Mouse (Mus musculus): ENCODE results near the gene Foxi3. TPM values are rescaled to one million over a fixed set of nuclear protein-coding genes. Genes with fewer than 3 reads are reported as not detected.

The Foxi3 gene
- polyA plus RNA-seq (2015; fragmentation: Nextera tagmentation; extraction: Ambion mirVana) = not detected in 2 replicates

DNA sequence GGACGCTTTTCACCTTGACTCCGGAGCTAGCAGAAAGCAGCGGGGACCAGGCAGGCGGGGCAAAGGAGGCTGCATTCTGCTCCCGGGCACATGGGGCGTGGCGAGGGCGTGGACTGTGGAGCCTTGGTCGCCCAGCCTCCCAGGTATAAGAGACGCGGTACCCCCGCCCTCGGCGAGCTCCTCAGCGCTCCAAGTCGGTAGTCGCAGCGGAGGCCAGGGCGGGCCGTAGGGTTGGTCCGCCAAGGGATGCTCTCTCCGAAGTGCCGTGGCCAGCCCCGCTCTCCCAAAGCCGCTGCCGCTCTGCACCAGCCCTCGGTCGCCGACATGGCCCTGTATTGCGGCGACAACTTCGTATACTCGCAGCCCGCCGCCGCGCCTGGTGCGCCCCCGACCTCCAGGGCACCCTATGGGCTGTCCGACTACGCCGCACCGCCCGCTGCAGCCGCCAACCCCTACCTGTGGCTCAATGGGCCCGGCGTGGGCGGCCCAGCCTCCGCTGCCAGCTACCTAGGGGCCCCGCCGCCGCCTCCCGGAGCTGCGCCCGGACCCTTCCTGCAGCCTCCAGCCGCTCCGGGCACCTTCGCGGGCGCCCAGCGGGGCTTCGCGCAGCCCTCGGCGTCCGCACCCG is at the start of gene Foxi3:
Gene Foxi3, plus strand, starts transcription at position 247 of the 628 bp plus-strand sequence.
- Histone ChIP-seq H3K4me2 (ENCODE audit: low read length) (peak within 1 kb of the TSS; percentile 93), H3K9ac (ENCODE audit: low read depth, low read length) (peak within 1 kb of the TSS; percentile 55), H3K27ac (ENCODE audit: low read depth, low read length) (no peak within 1 kb of the TSS), H3K9me3 (ENCODE audit: control insufficient read depth, low read length) (no peaks in the 10 kb centered on the region), H3K4me3 (ENCODE audit: low read length) (peak within 1 kb of the TSS; percentile 46), H3K4me1 (ENCODE audit: control insufficient read depth, insufficient read depth, low read depth, low read length) (peaks cover 10% of the 10 kb centered on the region), H3K27me3 (replicated peaks; ENCODE audit: control insufficient read depth, insufficient read depth, low read length) (peaks cover 42% of the 10 kb centered on the region), H3K36me3 (ENCODE audit: control insufficient read depth, insufficient read depth, low read length) (no peaks in the 10 kb centered on the region)
- under 1% methylated on average over 59 of the region's 67 CpGs for WGBS
- peak; percentile 64 for ATAC-seq

DNA sequence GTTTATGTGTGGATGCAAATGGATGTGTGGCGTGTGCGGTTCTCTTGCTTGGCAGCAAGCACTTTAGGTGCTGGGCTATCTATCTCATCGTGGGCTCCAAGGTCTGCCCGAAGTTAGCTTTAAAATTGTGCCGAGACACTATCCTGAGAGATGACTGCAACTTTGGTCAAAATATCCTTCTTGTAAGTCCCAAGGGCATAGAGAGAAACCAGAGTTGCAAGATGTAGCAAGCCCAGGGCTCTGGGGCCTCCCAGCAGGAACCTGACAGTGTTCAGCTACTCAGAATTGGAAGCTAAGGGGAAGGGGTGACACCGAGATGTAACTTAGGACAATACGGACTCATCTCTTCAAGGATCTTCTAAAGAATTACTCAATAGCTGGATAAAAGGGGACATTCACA is 46.8 kb upstream of the Foxi3 start:
- H3K9ac ChIP-seq (ENCODE audit: low read depth, low read length) = no peak overlapping the region
- 85% methylated on average over 7 of the region's 7 CpGs for WGBS
- no peak overlapping the region for H3K4me3 ChIP-seq (ENCODE audit: low read length)
- ATAC-seq = no peak
- H3K9me3 ChIP-seq (ENCODE audit: control insufficient read depth, low read length) = no peaks in the 10 kb centered on the region
- H3K36me3 ChIP-seq (ENCODE audit: control insufficient read depth, insufficient read depth, low read length) = peaks cover 6% of the 10 kb centered on the region
- no peak overlapping the region for H3K27ac ChIP-seq (ENCODE audit: low read depth, low read length)
- no peaks in the 10 kb centered on the region for H3K4me1 ChIP-seq (ENCODE audit: control insufficient read depth, insufficient read depth, low read depth, low read length)
- no peak overlapping the region for H3K4me2 ChIP-seq (ENCODE audit: low read length)
- H3K27me3 ChIP-seq (replicated peaks; ENCODE audit: control insufficient read depth, insufficient read depth, low read length) = no peaks in the 10 kb centered on the region

DNA sequence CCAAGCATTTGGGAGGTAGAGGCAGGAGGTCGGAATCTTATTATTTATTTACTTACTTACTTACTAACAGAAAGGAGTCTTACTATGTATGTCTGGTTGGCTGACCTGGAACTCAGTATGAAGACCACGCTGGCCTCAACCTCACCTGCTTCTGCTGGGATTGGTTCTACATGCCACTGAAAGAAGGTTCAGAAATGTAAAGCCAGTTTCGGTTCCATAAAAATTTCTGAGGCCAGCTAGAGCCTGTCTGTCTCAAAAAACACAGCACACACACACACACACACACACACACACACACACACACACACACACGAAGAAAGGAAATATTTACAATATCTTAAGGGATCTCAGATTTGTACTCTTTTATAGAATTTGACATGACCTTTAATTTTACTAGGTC is 46.0 kb upstream of the Foxi3 start:
- H3K27ac ChIP-seq (ENCODE audit: low read depth, low read length) = no peak overlapping the region
- no peak overlapping the region for H3K9ac ChIP-seq (ENCODE audit: low read depth, low read length)
- H3K4me2 ChIP-seq (ENCODE audit: low read length) = no peak overlapping the region
- no peaks in the 10 kb centered on the region for H3K27me3 ChIP-seq (replicated peaks; ENCODE audit: control insufficient read depth, insufficient read depth, low read length)
- no peaks in the 10 kb centered on the region for H3K9me3 ChIP-seq (ENCODE audit: control insufficient read depth, low read length)
- 67% methylated on average over 4 of the region's 4 CpGs for WGBS
- H3K4me3 ChIP-seq (ENCODE audit: low read length) = no peak overlapping the region
- ATAC-seq = no peak
- H3K4me1 ChIP-seq (ENCODE audit: control insufficient read depth, insufficient read depth, low read depth, low read length) = no peaks in the 10 kb centered on the region
- H3K36me3 ChIP-seq (ENCODE audit: control insufficient read depth, insufficient read depth, low read length) = peaks cover 5% of the 10 kb centered on the region

DNA sequence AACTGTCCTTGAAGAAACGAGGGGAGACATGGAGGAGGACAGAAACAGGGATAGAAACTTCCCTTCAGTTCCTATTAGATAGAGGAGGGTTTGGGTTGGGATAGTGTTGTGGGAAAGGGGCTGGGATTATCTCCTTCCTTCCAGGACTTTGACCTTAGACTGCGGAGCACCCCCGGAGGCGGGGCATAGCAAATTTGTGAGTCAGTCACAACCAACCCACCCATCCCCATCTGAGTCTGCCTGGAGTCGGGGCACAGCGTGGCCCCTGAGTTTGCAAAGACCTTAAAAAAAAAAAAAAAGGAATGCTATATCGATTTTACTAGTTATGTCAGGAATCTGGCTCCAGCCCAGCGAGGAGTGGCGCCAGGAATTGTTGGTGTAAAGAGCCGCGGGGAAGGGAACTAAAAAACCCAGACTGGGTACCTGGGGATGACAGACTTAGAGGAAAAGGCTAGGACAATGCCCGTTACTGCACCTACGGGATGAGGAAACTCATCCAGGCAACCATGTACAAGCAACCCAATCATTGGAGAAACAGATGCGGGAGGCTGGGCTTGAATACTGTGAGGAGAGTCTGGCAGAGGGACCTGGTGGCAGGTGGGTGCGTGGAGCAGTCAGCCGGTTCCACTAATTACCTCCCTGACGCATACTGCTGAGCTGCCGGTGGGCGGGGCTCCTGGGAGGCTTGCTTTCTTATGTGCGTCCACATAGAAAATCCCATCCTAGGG is 44.5 kb upstream of the Foxi3 start:
- Histone ChIP-seq H3K4me3 (ENCODE audit: low read length) (peak overlapping the region; percentile 25), H3K27ac (ENCODE audit: low read depth, low read length) (no peak overlapping the region; the same call in 1 of the 2 replicates), H3K36me3 (ENCODE audit: control insufficient read depth, insufficient read depth, low read length) (no peaks in the 10 kb centered on the region), H3K4me2 (ENCODE audit: low read length) (peak overlapping the region; percentile 53), H3K4me1 (ENCODE audit: control insufficient read depth, insufficient read depth, low read depth, low read length) (no peaks in the 10 kb centered on the region), H3K9ac (ENCODE audit: low read depth, low read length) (0 out of 2 replicates have a peak overlapping the region, but pooled peaks have one; percentile 14), H3K27me3 (replicated peaks; ENCODE audit: control insufficient read depth, insufficient read depth, low read length) (no peaks in the 10 kb centered on the region), H3K9me3 (ENCODE audit: control insufficient read depth, low read length) (no peaks in the 10 kb centered on the region)
- ATAC-seq = peak; percentile 84
- WGBS = 11% methylated on average over 20 of the region's 20 CpGs

DNA sequence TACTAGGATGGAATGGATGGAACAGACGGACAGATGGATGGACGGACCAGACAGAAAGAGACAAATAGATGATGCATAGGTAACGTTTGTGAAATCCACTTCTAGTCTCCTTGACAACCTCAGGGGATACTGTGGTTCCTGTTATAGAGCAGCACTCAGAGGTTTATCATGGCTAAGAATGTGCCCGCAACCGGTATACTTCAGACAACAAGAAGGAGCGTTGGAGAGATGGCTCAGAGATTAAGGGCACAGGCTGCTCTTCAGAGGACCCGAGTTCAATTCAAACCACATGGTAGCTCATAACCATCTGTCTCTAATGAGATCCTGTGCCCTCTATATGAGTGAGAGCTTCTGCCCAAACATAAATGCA is 44.0 kb upstream of the Foxi3 start:
- no peaks in the 10 kb centered on the region for H3K4me1 ChIP-seq (ENCODE audit: control insufficient read depth, insufficient read depth, low read depth, low read length)
- WGBS = 68% methylated on average over 7 of the region's 7 CpGs
- no peak overlapping the region for H3K27ac ChIP-seq (ENCODE audit: low read depth, low read length)
- H3K9ac ChIP-seq (ENCODE audit: low read depth, low read length) = no peak overlapping the region
- H3K9me3 ChIP-seq (ENCODE audit: control insufficient read depth, low read length) = no peaks in the 10 kb centered on the region
- no peaks in the 10 kb centered on the region for H3K27me3 ChIP-seq (replicated peaks; ENCODE audit: control insufficient read depth, insufficient read depth, low read length)
- peak; percentile 66 for ATAC-seq
- H3K4me3 ChIP-seq (ENCODE audit: low read length) = peak overlapping the region; percentile 25; the same call in 1 of the 2 replicates
- peak overlapping the region; percentile 53 for H3K4me2 ChIP-seq (ENCODE audit: low read length)
- H3K36me3 ChIP-seq (ENCODE audit: control insufficient read depth, insufficient read depth, low read length) = no peaks in the 10 kb centered on the region

DNA sequence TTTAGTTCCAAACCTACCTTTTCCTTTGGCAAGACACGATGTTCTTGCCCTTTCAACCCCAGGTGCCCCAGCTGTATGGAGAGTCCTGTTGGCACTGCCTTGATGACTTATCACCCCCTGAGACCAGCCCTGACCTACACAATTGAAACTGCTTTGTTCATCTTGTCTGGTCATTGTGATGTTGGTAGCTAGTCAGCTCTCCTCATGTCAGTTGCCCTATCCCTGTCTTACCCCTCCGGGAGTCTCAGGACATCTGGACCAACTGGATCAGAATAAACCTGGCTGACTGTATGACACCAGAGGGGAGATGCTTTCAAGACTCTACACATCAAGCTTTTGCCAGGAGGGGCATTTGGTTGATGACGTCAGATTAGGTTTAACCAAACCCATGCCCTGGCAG is 37.5 kb upstream of the Foxi3 start, which contains the start of gene Tex37:
Gene Tex37, minus strand, starts transcription at position 101 of the 400 bp plus-strand sequence.
- WGBS = 87% methylated on average over 3 of the region's 3 CpGs
- H3K9ac ChIP-seq (ENCODE audit: low read depth, low read length) = no peak within 1 kb of the TSS
- no peaks in the 10 kb centered on the region for H3K36me3 ChIP-seq (ENCODE audit: control insufficient read depth, insufficient read depth, low read length)
- no peak within 1 kb of the TSS for H3K4me3 ChIP-seq (ENCODE audit: low read length)
- no peaks in the 10 kb centered on the region for H3K27me3 ChIP-seq (replicated peaks; ENCODE audit: control insufficient read depth, insufficient read depth, low read length)
- H3K27ac ChIP-seq (ENCODE audit: low read depth, low read length) = no peak within 1 kb of the TSS
- H3K9me3 ChIP-seq (ENCODE audit: control insufficient read depth, low read length) = no peaks in the 10 kb centered on the region
- H3K4me2 ChIP-seq (ENCODE audit: low read length) = no peak within 1 kb of the TSS
- ATAC-seq = no peak
- peaks cover 6% of the 10 kb centered on the region for H3K4me1 ChIP-seq (ENCODE audit: control insufficient read depth, insufficient read depth, low read depth, low read length)

DNA sequence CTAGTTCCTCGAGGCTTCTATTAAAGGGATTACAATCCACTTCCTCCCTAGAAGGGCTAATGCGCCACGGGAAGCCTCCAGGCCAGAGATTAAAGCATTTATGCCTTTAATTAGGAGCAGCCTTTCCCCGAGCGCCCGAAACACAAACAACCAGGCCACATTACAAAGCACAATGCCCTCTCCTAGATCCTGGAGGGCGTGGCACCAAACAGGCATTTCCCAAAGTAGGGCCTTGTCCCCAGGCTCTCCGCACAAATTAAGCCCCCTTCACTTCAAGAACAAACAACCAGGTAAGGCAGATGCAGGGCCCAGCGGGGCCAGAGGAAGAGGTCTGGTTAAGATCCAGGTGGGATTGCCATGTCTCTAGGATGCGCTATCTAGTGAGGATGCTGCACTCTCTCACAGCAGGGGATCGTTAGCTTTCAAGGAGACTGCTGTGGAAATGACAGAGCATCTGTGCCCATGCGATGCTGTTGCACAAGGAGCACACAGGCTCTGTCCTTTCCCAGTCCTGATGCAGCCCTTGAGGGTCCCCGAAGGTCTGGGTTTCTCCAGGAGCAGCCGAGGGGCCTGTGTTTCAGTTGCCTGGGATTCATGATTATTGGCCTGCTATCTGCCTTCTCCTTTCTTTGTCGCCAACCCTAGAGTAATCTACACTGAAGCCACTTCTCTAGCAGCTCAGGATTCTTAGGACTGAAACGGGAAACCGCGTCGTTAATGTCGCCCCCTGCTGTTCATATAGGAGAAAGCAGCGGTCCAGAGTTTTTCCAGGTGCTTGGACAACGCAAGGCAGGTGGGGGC is 34.9 kb upstream of the Foxi3 start:
- Histone ChIP-seq H3K36me3 (ENCODE audit: control insufficient read depth, insufficient read depth, low read length) (no peaks in the 10 kb centered on the region), H3K27me3 (replicated peaks; ENCODE audit: control insufficient read depth, insufficient read depth, low read length) (no peaks in the 10 kb centered on the region), H3K27ac (ENCODE audit: low read depth, low read length) (peak overlapping the region; percentile 68), H3K4me3 (ENCODE audit: low read length) (peak overlapping the region; percentile 19; the same call in 1 of the 2 replicates), H3K4me1 (ENCODE audit: control insufficient read depth, insufficient read depth, low read depth, low read length) (peaks cover 6% of the 10 kb centered on the region), H3K9ac (ENCODE audit: low read depth, low read length) (peak overlapping the region; percentile 59), H3K9me3 (ENCODE audit: control insufficient read depth, low read length) (no peaks in the 10 kb centered on the region), H3K4me2 (ENCODE audit: low read length) (peak overlapping the region; percentile 55)
- ATAC-seq = peak; percentile 88
- 4% methylated on average over 22 of the region's 22 CpGs for WGBS

DNA sequence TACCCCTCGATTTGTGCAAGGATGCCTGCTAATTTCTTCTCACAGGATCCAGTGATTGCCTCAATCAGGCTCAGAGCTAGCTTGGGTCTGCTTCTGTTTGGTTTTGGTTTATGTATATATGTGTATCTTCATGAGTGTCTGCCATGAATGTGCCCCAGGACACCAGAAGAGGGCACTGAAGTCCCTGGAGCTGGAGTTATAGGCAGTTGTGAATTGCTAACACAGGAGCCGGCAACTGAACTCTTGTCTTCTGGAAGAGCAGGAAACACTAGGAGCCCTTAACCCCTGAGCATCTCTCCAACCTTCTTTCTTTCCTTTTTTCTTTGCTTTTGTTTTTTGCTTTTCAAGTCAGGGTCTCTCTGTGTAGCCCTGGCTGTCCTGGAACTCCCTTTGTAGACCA is 24.5 kb upstream of the Foxi3 start:
- Histone ChIP-seq H3K9ac (ENCODE audit: low read depth, low read length) (no peak overlapping the region), H3K9me3 (ENCODE audit: control insufficient read depth, low read length) (no peaks in the 10 kb centered on the region), H3K4me1 (ENCODE audit: control insufficient read depth, insufficient read depth, low read depth, low read length) (no peaks in the 10 kb centered on the region), H3K36me3 (ENCODE audit: control insufficient read depth, insufficient read depth, low read length) (no peaks in the 10 kb centered on the region), H3K27ac (ENCODE audit: low read depth, low read length) (no peak overlapping the region), H3K4me3 (ENCODE audit: low read length) (no peak overlapping the region), H3K4me2 (ENCODE audit: low read length) (no peak overlapping the region), H3K27me3 (replicated peaks; ENCODE audit: control insufficient read depth, insufficient read depth, low read length) (no peaks in the 10 kb centered on the region)
- 89% methylated on average over 2 of the region's 2 CpGs for WGBS
- ATAC-seq = no peak

DNA sequence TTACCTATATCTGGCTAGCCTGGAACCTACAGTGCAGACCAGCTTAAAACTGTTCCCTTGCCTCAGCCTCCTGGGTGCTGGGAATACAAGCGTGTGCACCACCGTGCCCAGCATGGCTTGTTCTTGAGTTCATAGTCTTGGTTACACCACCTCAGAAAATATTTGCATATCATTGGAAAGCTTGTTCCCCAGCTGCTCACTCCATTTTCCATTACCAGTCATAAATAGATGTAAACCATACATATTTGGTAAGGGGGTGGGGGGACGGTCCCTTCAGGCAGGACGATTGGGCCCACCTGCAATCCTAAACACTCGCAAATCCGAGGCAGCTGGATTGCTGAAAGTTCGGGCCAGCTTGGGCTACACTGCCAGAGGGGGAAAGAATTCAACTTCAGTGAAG is 3.1 kb upstream of the Foxi3 start:
- Histone ChIP-seq H3K9ac (ENCODE audit: low read depth, low read length) (no peak overlapping the region), H3K4me3 (ENCODE audit: low read length) (no peak overlapping the region), H3K27ac (ENCODE audit: low read depth, low read length) (no peak overlapping the region), H3K36me3 (ENCODE audit: control insufficient read depth, insufficient read depth, low read length) (no peaks in the 10 kb centered on the region), H3K4me1 (ENCODE audit: control insufficient read depth, insufficient read depth, low read depth, low read length) (peaks cover 10% of the 10 kb centered on the region), H3K9me3 (ENCODE audit: control insufficient read depth, low read length) (no peaks in the 10 kb centered on the region), H3K4me2 (ENCODE audit: low read length) (no peak overlapping the region), H3K27me3 (replicated peaks; ENCODE audit: control insufficient read depth, insufficient read depth, low read length) (peaks cover 34% of the 10 kb centered on the region)
- WGBS = 82% methylated on average over 7 of the region's 7 CpGs
- no peak for ATAC-seq

Data from hindbrain, embryonic 16.5 days (tissue).